Mouse (Mus musculus) cerebellum, adult 2 months (tissue): ENCODE data around the gene Ubac2.

Experiments used
- CTCF ChIP-seq: fragments of 200-500 bp; IDR thresholded peaks from 2 replicates; pipeline ENCODE4 v1.5.1; 2011; ENCODE audit warnings: low read depth, mild to moderate bottlenecking, control low read depth, low read length, moderate library complexity, borderline replicate concordance; ENCODE audit not compliant: insufficient read depth
- POLR2A ChIP-seq: fragments of 200-500 bp; IDR thresholded peaks from 2 replicates; pipeline ENCODE4 v1.6.1; 2011; ENCODE audit warnings: low read length, control low read depth, borderline replicate concordance; ENCODE audit not compliant: insufficient read depth

- TF ChIP-seq POLR2A (no peak), CTCF (no peak)
Measured at GRCm38 (mm10) chr14:121958041-121958750, 79.8 kb downstream of the Ubac2 start.
